Mouse (Mus musculus) colon, adult 2 months (tissue): ENCODE data around the gene Gm49384. TPM values are rescaled to one million over a fixed set of nuclear protein-coding genes. Genes with fewer than 3 reads are reported as not detected.

Experiments used
- polyA plus RNA-seq: library from polyadenylated mRNA; depleted of rRNA; stranded (reverse); fragments of >200 nt; gene quantifications from 2 replicates; pipeline ENCODE4 v1.2.3, GENCODE M21; 2012; rRNA removed

Gm49384 gene
- polyA plus RNA-seq, result not detected in 2 replicates

DNA sequence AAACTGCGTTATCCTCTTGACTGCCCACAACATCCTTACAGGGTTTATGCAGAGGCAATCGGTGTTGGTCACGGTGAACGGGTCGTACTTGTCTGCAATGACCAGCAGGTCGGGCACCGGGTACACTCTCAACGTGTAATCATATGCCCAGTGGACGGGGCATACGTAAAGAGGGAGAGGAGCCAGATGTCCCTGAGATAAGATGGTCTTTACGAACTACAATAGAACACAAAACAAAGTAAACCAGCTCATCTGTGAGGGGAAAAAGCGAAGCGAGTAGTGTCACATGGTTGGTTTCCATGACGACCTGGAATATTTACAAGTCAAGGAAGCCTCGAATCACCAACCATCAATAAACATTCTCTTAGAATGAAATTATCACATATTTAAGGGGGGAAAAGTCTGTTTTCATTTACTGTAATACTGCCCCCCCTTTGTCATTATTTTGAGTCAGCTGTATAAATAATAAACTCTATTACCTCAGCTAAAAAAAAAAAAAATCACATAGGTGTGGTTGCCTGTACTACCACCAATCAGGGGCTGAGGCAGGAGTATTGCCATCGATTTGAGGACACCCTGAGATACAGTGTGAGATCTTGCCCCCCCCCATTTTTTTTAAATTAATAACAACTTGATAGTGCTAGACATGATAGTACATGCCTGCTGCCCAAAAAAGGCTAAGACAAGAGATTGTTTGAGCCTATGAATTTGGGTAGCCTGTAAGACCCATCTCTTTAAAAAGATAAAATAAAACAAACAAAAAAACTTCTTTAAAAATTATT, at the start of gene Gm49384:
Gene Gm49384, minus strand, starts transcription at position 216 of the 782 bp plus-strand sequence.

DNA sequence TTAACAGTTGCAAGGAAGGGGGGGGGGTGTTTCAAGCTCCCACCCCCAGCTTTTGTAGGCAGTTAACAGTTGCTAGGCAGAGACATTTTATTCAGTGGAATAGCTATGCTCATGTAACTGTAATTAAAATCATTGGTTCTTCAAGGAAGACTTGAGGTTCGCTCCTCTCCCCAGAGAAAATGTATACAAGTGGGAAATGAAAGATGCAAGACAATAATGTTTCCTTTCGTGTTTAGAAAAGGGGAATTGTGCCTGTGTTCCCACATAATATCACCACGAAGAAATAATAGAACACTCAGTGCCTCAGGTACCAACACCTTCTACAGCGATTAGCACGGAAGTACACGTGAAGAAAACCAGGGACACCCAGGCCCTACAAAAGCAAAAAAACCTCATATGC, 36.8 kb upstream of the Gm49384 start, which contains the start of gene Klhdc1:
Gene Klhdc1, plus strand, starts transcription at position 301 of the 400 bp plus-strand sequence.

DNA sequence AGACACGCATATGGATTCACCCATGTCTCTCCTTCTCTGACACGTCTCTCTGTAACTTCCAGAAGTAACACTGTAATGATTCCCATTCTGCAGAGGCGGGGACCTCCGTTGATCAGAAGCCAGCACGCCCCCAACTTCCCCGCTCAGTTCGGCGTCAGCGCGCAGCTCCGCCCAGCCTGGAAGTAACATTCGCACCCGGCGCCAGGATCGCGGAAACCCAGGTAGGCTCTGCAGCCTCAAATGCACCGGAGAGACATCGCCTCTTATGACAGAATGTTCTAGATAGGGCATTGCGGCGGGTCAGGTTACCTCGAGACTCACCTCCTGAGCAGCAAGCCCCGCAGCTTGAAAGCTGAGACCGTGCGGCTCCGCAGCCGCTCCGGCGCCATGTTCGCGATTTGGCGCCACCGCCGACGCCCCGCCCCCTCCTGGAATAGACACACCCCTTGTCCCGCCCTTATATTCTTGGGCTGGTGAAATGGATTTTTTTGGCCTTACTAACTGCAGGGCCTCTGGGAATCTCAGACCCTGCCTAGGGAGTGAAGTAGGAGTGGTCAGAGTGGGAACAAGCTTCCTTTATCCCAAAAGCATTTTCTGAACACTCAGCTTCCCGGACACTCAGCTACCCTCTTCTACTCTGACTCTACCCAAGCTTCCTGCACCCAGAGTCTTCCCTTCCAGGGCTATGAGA, 23.9 kb upstream of the Gm49384 start, which contains the start of gene Pole2:
Gene Pole2, minus strand, starts transcription at position 420 of the 691 bp plus-strand sequence.

DNA sequence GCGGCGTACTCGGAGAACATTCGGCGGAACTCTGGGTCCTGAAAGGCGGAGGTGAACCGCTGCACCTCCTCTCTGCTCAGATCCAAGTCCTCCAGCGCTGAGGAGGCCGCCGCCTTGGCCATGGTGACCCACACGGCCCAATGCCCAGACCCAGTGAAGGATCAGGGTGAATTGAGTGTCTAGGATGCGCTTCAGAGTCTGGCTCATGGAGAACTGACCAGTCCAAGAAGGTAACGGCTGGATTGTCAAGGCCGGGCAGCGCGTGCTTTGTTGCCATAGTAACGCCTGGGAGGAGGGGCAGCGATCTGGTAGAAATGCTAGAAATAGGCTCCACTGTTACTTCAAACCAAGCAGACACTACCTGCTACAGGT, 5.9 kb downstream of the Gm49384 start, which contains the start of gene Dnaaf2:
Gene Dnaaf2, minus strand, starts transcription at position 266 of the 372 bp plus-strand sequence.

DNA sequence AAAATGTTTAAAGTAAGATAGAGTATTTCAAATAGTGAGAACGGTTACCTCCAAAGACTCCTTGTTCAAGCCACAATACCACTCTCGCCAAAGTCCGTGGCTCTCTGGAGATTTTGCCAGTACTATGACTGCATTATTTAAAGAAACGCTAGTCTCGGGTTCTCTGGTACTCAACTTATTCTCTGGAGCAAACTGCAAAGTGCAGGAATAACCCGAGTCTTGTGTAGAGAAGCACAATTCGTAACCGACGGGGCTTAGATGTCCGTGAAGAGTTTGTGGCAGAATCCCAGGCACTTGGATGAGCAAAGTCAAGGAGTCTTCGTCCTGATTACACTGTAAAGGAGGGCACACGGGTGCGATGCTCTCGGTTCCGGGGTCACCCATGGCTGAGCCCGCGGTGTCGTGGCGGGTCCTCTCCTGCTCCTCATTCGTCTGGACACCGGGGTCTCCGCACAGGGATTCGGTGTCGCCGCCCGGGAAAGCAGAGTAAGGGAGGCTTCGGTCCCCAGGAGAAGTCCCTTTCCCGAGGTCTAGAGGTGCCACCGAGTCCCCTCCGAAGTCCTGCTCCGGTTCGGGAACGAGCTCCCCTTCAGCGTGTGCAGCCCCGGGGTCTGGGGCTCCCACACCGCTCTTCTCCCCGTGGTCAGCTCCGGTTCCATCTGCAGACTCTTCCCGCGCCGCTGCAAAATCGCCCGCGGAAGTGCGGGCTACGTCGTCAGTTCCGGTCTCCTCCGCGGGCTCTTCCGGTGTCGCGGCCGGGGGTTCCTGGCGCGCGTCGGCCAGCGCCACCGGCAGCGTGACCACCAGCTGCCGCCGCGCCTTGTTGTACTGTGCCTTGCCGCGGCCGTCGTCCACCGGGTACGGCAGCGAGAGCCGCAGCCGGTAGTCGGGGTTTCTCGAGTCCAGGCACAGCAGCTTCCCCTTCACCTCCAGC, 7.4 kb downstream of the Gm49384 start, which contains the start of gene Gm49383:
Gene Gm49383, minus strand, starts transcription at position 661 of the 934 bp plus-strand sequence.

DNA sequence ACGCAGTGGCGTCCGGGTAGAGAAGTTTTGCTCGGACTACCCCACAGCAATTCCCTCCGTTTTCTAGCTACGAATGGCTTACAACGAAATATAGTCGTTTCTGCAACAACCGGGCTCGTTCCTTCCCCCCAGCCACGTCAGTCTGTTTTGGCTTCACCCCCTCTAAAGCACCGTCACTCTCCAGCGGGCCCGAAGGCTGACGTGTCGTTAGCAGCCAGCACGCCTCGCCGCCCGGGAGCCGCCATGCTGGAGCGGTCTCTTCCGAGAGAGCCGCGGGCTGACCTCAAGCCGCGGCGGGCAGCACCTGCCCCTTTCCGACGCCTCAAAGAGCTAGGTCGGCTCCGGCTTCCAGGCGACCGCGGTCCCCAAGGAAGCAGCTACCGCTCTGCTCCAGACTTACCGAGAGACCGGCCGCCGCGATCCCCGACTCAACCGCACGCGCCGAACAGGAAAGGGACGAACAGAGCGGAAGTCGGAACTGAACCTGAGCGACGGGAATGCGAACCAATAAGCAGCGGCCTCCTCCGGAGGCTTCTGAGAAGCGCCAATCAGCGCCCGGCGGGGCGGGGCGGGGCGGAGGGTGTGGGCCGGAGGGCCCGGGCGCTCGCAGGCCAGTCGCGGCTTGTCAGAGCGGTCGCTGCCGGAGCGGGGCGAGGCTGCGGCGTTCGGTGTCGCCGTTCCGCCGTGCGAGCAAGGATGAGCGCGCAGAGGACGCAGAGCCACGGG, 20.3 kb downstream of the Gm49384 start, which contains the start of the genes Rpl36al and Mgat2:
Gene Rpl36al, minus strand, starts transcription at position 501 of the 726 bp plus-strand sequence.
Gene Mgat2, plus strand, starts transcription at position 575 of the 726 bp plus-strand sequence.

DNA sequence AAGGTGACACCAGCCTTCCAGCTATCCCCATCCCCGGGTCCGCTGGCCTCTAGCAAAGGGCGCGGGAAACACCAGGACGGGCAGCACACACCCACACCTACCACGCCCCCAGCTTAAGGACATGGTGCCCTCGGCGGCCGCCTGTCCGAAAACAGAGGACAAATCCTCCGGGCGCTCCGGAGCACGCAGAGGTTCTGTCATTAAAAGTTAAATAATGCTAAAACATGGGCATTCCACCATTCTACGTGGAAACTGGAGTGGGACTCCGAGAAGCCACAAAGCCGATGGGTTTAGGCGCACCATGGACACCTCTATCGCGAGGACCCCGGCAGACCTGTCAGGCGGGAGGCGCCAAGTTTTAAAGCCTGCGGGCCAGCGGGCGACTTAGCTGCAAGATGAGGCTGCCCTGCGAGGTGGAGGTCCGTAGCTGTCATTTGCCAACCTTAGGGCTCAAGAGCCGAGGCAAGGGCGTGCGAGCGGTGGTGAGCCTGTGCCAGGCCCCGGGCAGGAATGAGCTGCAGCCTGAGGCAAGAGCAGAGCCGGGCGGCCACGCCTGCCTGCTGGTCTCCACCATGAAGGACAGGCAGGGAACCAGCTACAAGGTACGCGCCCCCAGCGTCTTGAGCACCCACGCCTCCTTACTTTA, 35.5 kb downstream of the Gm49384 start, which contains the start of gene Lrr1:
Gene Lrr1, plus strand, starts transcription at position 354 of the 646 bp plus-strand sequence.

DNA sequence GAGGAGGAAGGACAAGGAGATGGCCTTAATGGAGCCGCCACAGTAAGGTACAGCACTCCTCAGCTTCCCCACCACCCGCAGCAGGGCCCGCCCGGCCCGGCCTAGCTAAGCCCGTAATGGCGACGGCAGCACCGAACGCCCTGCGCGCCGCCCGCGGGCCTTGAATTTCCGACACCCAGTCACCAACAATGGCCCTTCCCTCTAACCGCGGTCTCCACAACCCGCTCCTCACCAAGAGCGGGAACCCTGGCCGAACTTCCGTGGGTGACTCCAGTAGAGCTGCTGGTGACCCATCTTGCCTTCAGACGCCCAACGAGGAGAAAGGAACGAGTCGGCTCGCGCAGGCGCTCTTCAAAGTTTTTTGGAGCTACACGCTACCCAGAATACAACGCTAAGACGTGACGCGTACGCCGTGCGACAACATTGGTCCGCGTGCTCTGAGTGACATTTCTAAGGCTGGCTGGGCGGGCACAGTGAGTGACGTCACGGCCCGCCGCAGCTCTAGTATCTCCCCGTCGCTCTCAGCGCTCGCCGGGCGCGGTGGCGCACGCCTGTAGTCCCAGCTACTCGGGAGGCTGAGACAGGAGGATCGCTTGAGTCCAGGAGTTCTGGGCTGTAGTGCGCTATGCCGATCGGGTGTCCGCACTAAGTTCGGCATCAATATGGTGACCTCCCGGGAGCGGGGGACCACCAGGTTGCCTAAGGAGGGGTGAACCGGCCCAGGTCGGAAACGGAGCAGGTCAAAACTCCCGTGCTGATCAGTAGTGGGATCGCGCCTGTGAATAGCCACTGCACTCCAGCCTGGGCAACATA, 45.1 kb downstream of the Gm49384 start, which contains the start of gene Rps29:
Gene Rps29, minus strand, starts transcription at position 422 of the 813 bp plus-strand sequence.

Other genes starting within 250 kb of the Gm49384 start
- 1,705 and 1,824 TPM in 2 replicates for gene Rps29, start 45.1 kb downstream of the Gm49384 start, polyA plus RNA-seq
- gene Lrr1, start 35.5 kb downstream of the Gm49384 start, polyA plus RNA-seq, result 1.8 and 2.3 TPM in 2 replicates
- gene Rpl36al, start 20.2 kb downstream of the Gm49384 start, polyA plus RNA-seq, result 109 and 123 TPM in 2 replicates
- 21.6 and 21.8 TPM in 2 replicates for gene Mgat2, start 20.1 kb downstream of the Gm49384 start, polyA plus RNA-seq
- 1.8 and 2.5 TPM in 2 replicates for gene Gm49383, start 7.2 kb downstream of the Gm49384 start, polyA plus RNA-seq
- 2.0 and 2.2 TPM in 2 replicates for gene Dnaaf2, start 5.8 kb downstream of the Gm49384 start, polyA plus RNA-seq
- 3.1 and 3.5 TPM in 2 replicates for gene Pole2, start 23.9 kb upstream of the Gm49384 start, polyA plus RNA-seq
- gene Klhdc1, start 36.9 kb upstream of the Gm49384 start, polyA plus RNA-seq, result 0.35 and 1.5 TPM in 2 replicates
- 40.0 and 58.6 TPM in 2 replicates for gene Klhdc2, start 92.4 kb upstream of the Gm49384 start, polyA plus RNA-seq
- 2.2 and 2.3 TPM in 2 replicates for gene Nemf, start 152.9 kb upstream of the Gm49384 start, polyA plus RNA-seq
- gene Arf6, start 167.9 kb upstream of the Gm49384 start, polyA plus RNA-seq, result 430 and 482 TPM in 2 replicates
- 6.8 and 9.5 TPM in 2 replicates for gene Gm9887, start 168.2 kb upstream of the Gm49384 start, polyA plus RNA-seq